Mouse (Mus musculus) retina, postnatal 1 day (tissue): Measurements from ENCODE around the gene Strn4.

Experiments used
- DNase-seq: peaks from one replicate; pipeline ENCODE4 v3.0.0-alpha.2; 2012

Strn4 gene

GRCm38 (mm10) chr7:16811649-16812070 is 4.0 kb upstream of the Strn4 start:
- DNase-seq, result no peak

- DNase-seq, result no peak
Observed at GRCm38 (mm10) chr7:16812505-16812904, 3.2 kb upstream of the Strn4 start.

GRCm38 (mm10) chr7:16816078-16816474 is 387 bp downstream of the Strn4 start:
- peak; percentile 93 for DNase-seq

GRCm38 (mm10) chr7:16816475-16817122 is 910 bp downstream of the Strn4 start, which contains the start of gene Fkrp:
Gene Fkrp (minus strand): TSS chr7:16816732.
- peak; percentile 60 for DNase-seq

- no peak for DNase-seq
Observed at GRCm38 (mm10) chr7:16817693-16818092, 2.0 kb downstream of the Strn4 start.

- DNase-seq, result no peak
Observed at GRCm38 (mm10) chr7:16819794-16820193, 4.1 kb downstream of the Strn4 start.

- DNase-seq, result no peak
Observed at GRCm38 (mm10) chr7:16820271-16820763, 4.6 kb downstream of the Strn4 start.

GRCm38 (mm10) chr7:16821091-16821490 is 5.4 kb downstream of the Strn4 start:
- DNase-seq, result no peak

- no peak for DNase-seq
Observed at GRCm38 (mm10) chr7:16821669-16822101, 6.0 kb downstream of the Strn4 start.

- DNase-seq, result no peak
Observed at GRCm38 (mm10) chr7:16823734-16824133, 8.0 kb downstream of the Strn4 start.

GRCm38 (mm10) chr7:16825785-16826184 is 10.1 kb downstream of the Strn4 start:
- DNase-seq, result no peak

- no peak for DNase-seq
Observed at GRCm38 (mm10) chr7:16826571-16826970, 10.9 kb downstream of the Strn4 start.

- DNase-seq, result no peak
Observed at GRCm38 (mm10) chr7:16827274-16827673, 11.6 kb downstream of the Strn4 start.

- no peak for DNase-seq
Observed at GRCm38 (mm10) chr7:16830449-16830848, 14.8 kb downstream of the Strn4 start.

GRCm38 (mm10) chr7:16837916-16838803 is 22.5 kb downstream of the Strn4 start:
- no peak for DNase-seq

GRCm38 (mm10) chr7:16838804-16839426 is 23.2 kb downstream of the Strn4 start:
- no peak for DNase-seq

- DNase-seq, result no peak
Observed at GRCm38 (mm10) chr7:16839427-16840108, 23.9 kb downstream of the Strn4 start.

GRCm38 (mm10) chr7:16840109-16840491 is 24.4 kb downstream of the Strn4 start:
- DNase-seq, result no peak

GRCm38 (mm10) chr7:16841078-16841477 is 25.4 kb downstream of the Strn4 start:
- DNase-seq, result no peak

- DNase-seq, result peak; percentile 17
Observed at GRCm38 (mm10) chr7:16841561-16842560, 26.2 kb downstream of the Strn4 start.

GRCm38 (mm10) chr7:16842645-16843063 is 27.0 kb downstream of the Strn4 start, which contains the start of gene Prkd2:
Gene Prkd2 (plus strand): TSS chr7:16842902.
- peak; percentile 92 for DNase-seq
